Mouse (Mus musculus): Measurements from ENCODE around the gene Gm20388.
"Not testable (repeated sequence)": the region's sequence is repeated elsewhere in the genome, so short reads cannot be mapped to it uniquely, and the experiment has no call there.

DNA sequence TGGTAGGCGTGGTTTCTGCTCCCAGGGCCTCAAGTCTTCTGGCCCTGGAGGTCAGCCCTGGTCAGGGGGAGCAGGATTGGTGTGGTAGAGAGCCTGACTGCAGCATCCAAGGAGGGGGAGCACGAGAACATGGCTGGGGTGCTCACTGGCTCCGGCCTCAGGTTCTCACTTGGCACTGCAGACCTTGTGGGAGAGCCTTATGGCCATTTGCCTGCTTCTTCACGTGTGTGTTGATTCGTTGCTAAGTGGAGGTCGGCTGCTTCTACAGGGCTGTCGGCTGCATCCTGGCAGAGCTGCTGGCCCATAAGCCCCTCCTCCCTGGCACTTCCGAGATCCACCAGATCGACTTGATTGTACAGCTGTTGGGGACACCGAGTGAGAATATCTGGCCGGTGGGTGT lies 3319.7 kb downstream of the Gm20388 start:
- TF ChIP-seq CTCF (IDR thresholded peaks at IDR 0.05; ENCODE audit: low read depth, low read length); POLR2A (IDR thresholded peaks at IDR 0.05; ENCODE audit: insufficient read depth, low read length); EP300 (IDR thresholded peaks at IDR 0.05; ENCODE audit: insufficient read depth, low read depth, low read length): not testable (repeated sequence)

Measured in ES-Bruce4 (cell line).